Comparison of ENCODE assay signal across 8 mouse cellular contexts in the genomic region with DNA sequence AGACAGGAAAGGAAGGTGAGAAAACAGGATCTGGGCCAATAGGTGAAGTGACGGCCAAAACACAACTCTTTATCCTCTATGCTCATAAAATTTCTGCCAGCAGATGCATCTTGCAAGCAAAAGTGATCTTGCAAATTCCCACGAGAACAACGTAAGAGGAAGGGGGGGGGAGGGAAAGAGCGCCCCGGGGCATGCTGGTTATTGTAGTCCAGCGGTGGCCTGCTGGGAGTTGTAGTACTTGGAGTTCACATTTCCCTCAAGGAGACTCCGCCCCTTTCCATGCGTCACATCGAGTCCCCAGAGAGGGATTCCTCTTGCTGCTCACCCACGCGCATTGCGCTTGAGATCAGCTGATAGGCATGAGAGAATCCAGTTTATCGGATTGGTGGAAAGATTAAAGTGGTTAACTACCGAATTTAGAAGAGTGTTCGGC. TPM values are rescaled to one million over a fixed set of nuclear protein-coding genes. Genes with fewer than 3 reads are reported as not detected.
A peak's percentile ranks its signal among the peaks of the same experiment; 100 is the strongest.
DNase-seq lines count a peak whose midpoint lies in the region; ATAC-seq lines count a peak whose summit lies in the region.

No protein-coding gene starts in this region.

- no peak overlapping the region for H3K9ac ChIP-seq in hindbrain, embryonic 12.5 days

- peak overlapping the region; percentile 22 for H3K4me3 ChIP-seq in hindbrain, embryonic 12.5 days

- peak; percentile 100 for DNase-seq in NIH3T3 (ENCODE audit: low read depth)
- peak; percentile 99 for DNase-seq in cerebellum, postnatal 10 days
- DNase-seq in frontal cortex, postnatal 10 days (ENCODE audit: low spot score in 2 of 2) = peak; percentile 95 to 97
- peak; percentile 89 to 98 for DNase-seq in layer of hippocampus, postnatal 14 days (ENCODE audit: low spot score in 2 of 2)
- DNase-seq in lung, postnatal 14 days = peak; percentile 97
- DNase-seq in retina, adult 2 months (ENCODE audit: low read depth, low spot score) = peak; percentile 99
- DNase-seq in thymus, postnatal 36 days = peak; percentile 91 to 95

- H3K27me3 ChIP-seq in hindbrain, embryonic 12.5 days = no peaks in the 10 kb centered on the region

- H3K27ac ChIP-seq in hindbrain, embryonic 12.5 days = peak overlapping the region; percentile 73; the same call in 1 of the 2 replicates

- H3K9me3 ChIP-seq in hindbrain, embryonic 12.5 days (replicated peaks) = no peaks in the 10 kb centered on the region

- H3K36me3 ChIP-seq in hindbrain, embryonic 12.5 days = no peaks in the 10 kb centered on the region

- ATAC-seq in hindbrain, embryonic 12.5 days (ENCODE audit: low FRiP score) = peak; percentile 51

- H3K4me1 ChIP-seq in hindbrain, embryonic 12.5 days = peaks cover 28% of the 10 kb centered on the region

- peak overlapping the region; percentile 50 for H3K4me2 ChIP-seq in hindbrain, embryonic 12.5 days (replicated peaks)

- under 1% methylated on average over 15 of the region's 15 CpGs for WGBS in hindbrain, embryonic 12.5 days

RNA-seq across cellular contexts. Expression of a gene that starts 2.5 kb away (rescaled TPM):
- polyA plus RNA-seq in hindbrain, embryonic 12.5 days (2016; fragmentation: Nextera tagmentation; extraction: Ambion mirVana) = 290 and 291 TPM in 2 replicates
- 100 to 1,000 TPM; 242 to 247 TPM for total RNA-seq in layer of hippocampus, postnatal 14 days (2021)

RNA-seq across cellular contexts. Expression of a gene that starts 26.9 kb away (rescaled TPM):
- polyA plus RNA-seq in hindbrain, embryonic 12.5 days (2016; fragmentation: Nextera tagmentation; extraction: Ambion mirVana) = 16.9 and 18.8 TPM in 2 replicates
- 10 to 100 TPM; 38.9 to 50.9 TPM for total RNA-seq in layer of hippocampus, postnatal 14 days (2021)

RNA-seq across cellular contexts. Expression of a gene that starts 54.4 kb away (rescaled TPM):
- polyA plus RNA-seq in hindbrain, embryonic 12.5 days (2016; fragmentation: Nextera tagmentation; extraction: Ambion mirVana) = 4.1 and 4.5 TPM in 2 replicates
- 10 to 100 TPM; 18.6 to 21.7 TPM for total RNA-seq in layer of hippocampus, postnatal 14 days (2021)

RNA-seq across cellular contexts. Expression of a gene that starts 55.3 kb away (rescaled TPM):
- 39.0 and 43.9 TPM in 2 replicates for polyA plus RNA-seq in hindbrain, embryonic 12.5 days (2016; fragmentation: Nextera tagmentation; extraction: Ambion mirVana)
- 10 to 100 TPM; 69.5 to 71.9 TPM for total RNA-seq in layer of hippocampus, postnatal 14 days (2021)

Comparison
In these comparisons a context has a peak if more than half of its experiments do, and no peak if none do; other contexts are left out.
1. Peak in every context shown above with its lines: DNase-seq, ATAC-seq, H3K4me3 ChIP-seq and H3K27ac ChIP-seq.